Mouse (Mus musculus): Measurements from ENCODE around the gene Kndc1. TPM values are rescaled to one million over a fixed set of nuclear protein-coding genes. Genes with fewer than 3 reads are reported as not detected.

The Kndc1 gene
- polyA plus RNA-seq, 1 experiment: 0.32 TPM

GRCm38 (mm10) chr7:139918262-139918661, 23.8 kb downstream of the Kndc1 start:
- Histone ChIP-seq H3K4me1 (ENCODE audit: control insufficient read depth, insufficient read depth, insufficient read length, low read length) (no peaks in the 10 kb centered on the region), H3K27ac (replicated peaks; ENCODE audit: low read depth, low read length) (no peak overlapping the region), H3K4me3 (ENCODE audit: insufficient read depth, low read depth, low read length) (no peak overlapping the region)

- no peaks in the 10 kb centered on the region for H3K4me1 ChIP-seq (ENCODE audit: control insufficient read depth, insufficient read depth, insufficient read length, low read length)
- no peak overlapping the region for H3K4me3 ChIP-seq (ENCODE audit: insufficient read depth, low read depth, low read length)
- no peak overlapping the region for H3K27ac ChIP-seq (replicated peaks; ENCODE audit: low read depth, low read length)
These were observed 36.2 kb downstream of the Kndc1 start for GRCm38 (mm10) chr7:139930732-139931131.

- Histone ChIP-seq H3K4me1 (ENCODE audit: control insufficient read depth, insufficient read depth, insufficient read length, low read length) (no peaks in the 10 kb centered on the region), H3K4me3 (ENCODE audit: insufficient read depth, low read depth, low read length) (no peak overlapping the region), H3K27ac (replicated peaks; ENCODE audit: low read depth, low read length) (no peak overlapping the region)
These were observed 42.2 kb downstream of the Kndc1 start for GRCm38 (mm10) chr7:139936705-139937104.

- H3K4me1 ChIP-seq (ENCODE audit: control insufficient read depth, insufficient read depth, insufficient read length, low read length): no peaks in the 10 kb centered on the region
These were observed 42.6 kb downstream of the Kndc1 start for GRCm38 (mm10) chr7:139937138-139937537.

GRCm38 (mm10) chr7:139937810-139938209, 43.3 kb downstream of the Kndc1 start:
- no peak overlapping the region for H3K4me3 ChIP-seq (ENCODE audit: insufficient read depth, low read depth, low read length)
- H3K27ac ChIP-seq (replicated peaks; ENCODE audit: low read depth, low read length): no peak overlapping the region
- H3K4me1 ChIP-seq (ENCODE audit: control insufficient read depth, insufficient read depth, insufficient read length, low read length): no peaks in the 10 kb centered on the region

More at GRCm38 (mm10) chr7:139937138-139937537, 42.6 kb downstream of the Kndc1 start:
- Histone ChIP-seq H3K27ac (replicated peaks; ENCODE audit: low read depth, low read length) (no peak overlapping the region), H3K4me3 (ENCODE audit: insufficient read depth, low read depth, low read length) (no peak overlapping the region)

- H3K4me1 ChIP-seq (ENCODE audit: control insufficient read depth, insufficient read depth, insufficient read length, low read length): no peaks in the 10 kb centered on the region
- H3K4me3 ChIP-seq (ENCODE audit: insufficient read depth, low read depth, low read length): no peak overlapping the region
- H3K27ac ChIP-seq (replicated peaks; ENCODE audit: low read depth, low read length): no peak overlapping the region
These were observed 46.1 kb downstream of the Kndc1 start for GRCm38 (mm10) chr7:139940476-139941209.

- peak within 1 kb of the TSS; percentile 33 for H3K4me3 ChIP-seq (ENCODE audit: insufficient read depth, low read depth, low read length)
- H3K27ac ChIP-seq (replicated peaks; ENCODE audit: low read depth, low read length): no peak within 1 kb of the TSS
- no peaks in the 10 kb centered on the region for H3K4me1 ChIP-seq (ENCODE audit: control insufficient read depth, insufficient read depth, insufficient read length, low read length)
These were observed 49.3 kb downstream of the Kndc1 start, which contains the start of gene Utf1 for GRCm38 (mm10) chr7:139943674-139944281. Gene Utf1, plus strand, starts transcription at chr7:139943789.

GRCm38 (mm10) chr7:139944291-139945240, 50.1 kb downstream of the Kndc1 start:
- Histone ChIP-seq H3K4me3 (ENCODE audit: insufficient read depth, low read depth, low read length) (peak overlapping the region; percentile 33), H3K4me1 (ENCODE audit: control insufficient read depth, insufficient read depth, insufficient read length, low read length) (no peaks in the 10 kb centered on the region), H3K27ac (replicated peaks; ENCODE audit: low read depth, low read length) (no peak overlapping the region)

- Histone ChIP-seq H3K4me3 (ENCODE audit: insufficient read depth, low read depth, low read length) (no peak overlapping the region), H3K4me1 (ENCODE audit: control insufficient read depth, insufficient read depth, insufficient read length, low read length) (no peaks in the 10 kb centered on the region)
These were observed 51.0 kb downstream of the Kndc1 start for GRCm38 (mm10) chr7:139945516-139945915.

GRCm38 (mm10) chr7:139946032-139946431, 51.5 kb downstream of the Kndc1 start:
- H3K4me3 ChIP-seq (ENCODE audit: insufficient read depth, low read depth, low read length): no peak overlapping the region
- no peak overlapping the region for H3K27ac ChIP-seq (replicated peaks; ENCODE audit: low read depth, low read length)
- no peaks in the 10 kb centered on the region for H3K4me1 ChIP-seq (ENCODE audit: control insufficient read depth, insufficient read depth, insufficient read length, low read length)

More at GRCm38 (mm10) chr7:139945516-139945915, 51.0 kb downstream of the Kndc1 start:
- H3K27ac ChIP-seq (replicated peaks; ENCODE audit: low read depth, low read length): no peak overlapping the region

GRCm38 (mm10) chr7:139949893-139950282, 55.4 kb downstream of the Kndc1 start:
- no peaks in the 10 kb centered on the region for H3K4me1 ChIP-seq (ENCODE audit: control insufficient read depth, insufficient read depth, insufficient read length, low read length)
- peak overlapping the region; percentile 26; the same call in 1 of the 2 replicates for H3K27ac ChIP-seq (replicated peaks; ENCODE audit: low read depth, low read length)
- H3K4me3 ChIP-seq (ENCODE audit: insufficient read depth, low read depth, low read length): peak overlapping the region; percentile 72

GRCm38 (mm10) chr7:139950283-139950971, 55.9 kb downstream of the Kndc1 start:
- Histone ChIP-seq H3K4me1 (ENCODE audit: control insufficient read depth, insufficient read depth, insufficient read length, low read length) (no peaks in the 10 kb centered on the region), H3K4me3 (ENCODE audit: insufficient read depth, low read depth, low read length) (peak overlapping the region; percentile 72), H3K27ac (replicated peaks; ENCODE audit: low read depth, low read length) (peak overlapping the region; percentile 26)

- Histone ChIP-seq H3K27ac (replicated peaks; ENCODE audit: low read depth, low read length) (no peak overlapping the region), H3K4me3 (ENCODE audit: insufficient read depth, low read depth, low read length) (peak overlapping the region; percentile 72), H3K4me1 (ENCODE audit: control insufficient read depth, insufficient read depth, insufficient read length, low read length) (no peaks in the 10 kb centered on the region)
These were observed 56.6 kb downstream of the Kndc1 start for GRCm38 (mm10) chr7:139951079-139951478.

- Histone ChIP-seq H3K4me1 (ENCODE audit: control insufficient read depth, insufficient read depth, insufficient read length, low read length) (no peaks in the 10 kb centered on the region), H3K4me3 (ENCODE audit: insufficient read depth, low read depth, low read length) (no peak overlapping the region), H3K27ac (replicated peaks; ENCODE audit: low read depth, low read length) (no peak overlapping the region)
These were observed 57.6 kb downstream of the Kndc1 start for GRCm38 (mm10) chr7:139951991-139952633.
